Mouse (Mus musculus) G1E (cell line): ENCODE results near the gene Zfp672. TPM values are rescaled to one million over a fixed set of nuclear protein-coding genes. Genes with fewer than 3 reads are reported as not detected.
A peak's percentile ranks its signal among the peaks of the same experiment; 100 is the strongest.

Source experiments
- ATAC-seq: 2 replicates; pipeline ENCODE4 v1.8.0; 2016; ENCODE audit warnings: mild to moderate bottlenecking; ENCODE audit not compliant: insufficient number of reproducible peaks, poor library complexity, low FRiP score, severe bottlenecking; ENCODE audit errors: extremely low read depth
- DNase-seq: peaks from one replicate; pipeline ENCODE4 v3.0.0; 2012; ENCODE audit warnings: low spot score
- H3K27me3 ChIP-seq: 2 replicates; pipeline ENCODE4 v1.6.1; 2012; ENCODE audit warnings: mild to moderate bottlenecking, low read length, inconsistent platforms; ENCODE audit not compliant: insufficient read depth
- H3K36me3 ChIP-seq: replicated peaks from 2 replicates; pipeline ENCODE3; 2012; ENCODE audit warnings: mild to moderate bottlenecking, inconsistent platforms
- H3K4me1 ChIP-seq: 2 replicates; pipeline ENCODE4 v1.6.1; 2012; ENCODE audit warnings: low read depth, low read length, inconsistent platforms, mixed read lengths; ENCODE audit not compliant: insufficient read depth
- H3K4me3 ChIP-seq: 2 replicates; pipeline ENCODE4 v1.5.1; 2012; ENCODE audit warnings: low read depth, mild to moderate bottlenecking, inconsistent platforms, low read length, moderate library complexity, mixed read lengths
- H3K9me3 ChIP-seq: replicated peaks from 2 replicates; pipeline ENCODE4 v1.6.1; 2012; ENCODE audit warnings: inconsistent platforms
- CTCF ChIP-seq: IDR thresholded peaks from 2 replicates; pipeline ENCODE4 v1.5.1; 2012; ENCODE audit warnings: low read depth, low read length, inconsistent platforms, mixed read lengths
- GATA1 ChIP-seq: IDR thresholded peaks from 2 replicates; pipeline ENCODE4 v1.6.1; 2012; ENCODE audit warnings: borderline replicate concordance, low read length, inconsistent platforms, mixed read lengths
- GATA2 ChIP-seq: IDR thresholded peaks from 2 replicates; pipeline ENCODE4 v1.6.1; 2012; ENCODE audit warnings: low read depth, low read length, inconsistent platforms, borderline replicate concordance
- POLR2AphosphoS5 ChIP-seq: IDR thresholded peaks from 2 replicates; pipeline ENCODE4 v1.6.1; 2012; ENCODE audit warnings: low read depth, low read length, inconsistent platforms; ENCODE audit not compliant: insufficient replicate concordance
- TAL1 ChIP-seq: conservative IDR thresholded peaks from 2 replicates; pipeline ENCODE4 v1.6.1; 2012; ENCODE audit warnings: low read depth, low read length, inconsistent platforms, mixed read lengths
- polyA plus RNA-seq: library from polyadenylated mRNA; stranded (reverse); fragments of >175 nt; gene quantifications from 2 replicates; pipeline ENCODE4 v1.2.3, GENCODE M21; 2012
- total RNA-seq, 2 experiments: library from RNA; stranded (forward) in 1 of 2; stranded (reverse) in 1 of 2; fragments of 200-1000 nt in 1 of 2; fragments of >200 nt in 1 of 2; fragmentation: Nextera tagmentation in 1 of 2; gene quantifications; 2 replicates each; pipeline ENCODE4 v1.2.3; 2014 to 2017

The Zfp672 gene
- total and polyA plus RNA-seq, 3 experiments: 7.9 to 29.6 (median 27.1) TPM

GRCm38 (mm10) chr11:58331149-58331495 is 983 bp upstream of the Zfp672 start:
- Histone ChIP-seq H3K9me3 (no peaks in the 10 kb centered on the region), H3K27me3 (no peaks in the 10 kb centered on the region), H3K4me1 (peaks cover 54% of the 10 kb centered on the region), H3K36me3 (peaks cover 68% of the 10 kb centered on the region), H3K4me3 (peak overlapping the region; percentile 78)
- DNase-seq (no peak), ATAC-seq (no peak)
- TF ChIP-seq TAL1 (no peak), GATA1 (no peak), POLR2AphosphoS5 (no peak), GATA2 (no peak), CTCF (no peak)

- Histone ChIP-seq H3K27me3 (no peaks in the 10 kb centered on the region), H3K4me1 (peaks cover 55% of the 10 kb centered on the region), H3K9me3 (no peaks in the 10 kb centered on the region), H3K4me3 (peak overlapping the region; percentile 78), H3K36me3 (peaks cover 63% of the 10 kb centered on the region)
- peak; percentile 44 for DNase-seq
- ATAC-seq: no peak
- no peak for TF ChIP-seq GATA1
- TF ChIP-seq GATA2: no peak
- no peak for TF ChIP-seq POLR2AphosphoS5
- TF ChIP-seq CTCF: no peak
- TF ChIP-seq TAL1: no peak
Measured at GRCm38 (mm10) chr11:58329906-58330275, 248 bp downstream of the Zfp672 start.

- Histone ChIP-seq H3K4me1 (peaks cover 55% of the 10 kb centered on the region), H3K27me3 (no peaks in the 10 kb centered on the region), H3K36me3 (peaks cover 48% of the 10 kb centered on the region), H3K4me3 (no peak overlapping the region), H3K9me3 (no peaks in the 10 kb centered on the region)
- TF ChIP-seq CTCF (0 out of 2 replicates have a peak, but pooled peaks have one; percentile 29), TAL1 (no peak)
- DNase-seq (no peak), ATAC-seq (no peak)
Measured at GRCm38 (mm10) chr11:58326781-58327180, 3.4 kb downstream of the Zfp672 start.

GRCm38 (mm10) chr11:58324614-58325229 is 5.4 kb downstream of the Zfp672 start:
- H3K36me3 ChIP-seq: peaks cover 63% of the 10 kb centered on the region
- no peaks in the 10 kb centered on the region for H3K27me3 ChIP-seq
- peaks cover 53% of the 10 kb centered on the region for H3K4me1 ChIP-seq
- DNase-seq (no peak), ATAC-seq (no peak)
- no peak overlapping the region; the same call in 1 of the 2 replicates for H3K4me3 ChIP-seq
- H3K9me3 ChIP-seq: no peaks in the 10 kb centered on the region
- TF ChIP-seq CTCF (no peak), TAL1 (peak; percentile 61)

GRCm38 (mm10) chr11:58323570-58324340 is 6.4 kb downstream of the Zfp672 start:
- ATAC-seq (0 out of 2 replicates have a peak, but pooled peaks have one; percentile 9), DNase-seq (no peak)
- no peaks in the 10 kb centered on the region for H3K9me3 ChIP-seq
- peaks cover 46% of the 10 kb centered on the region for H3K4me1 ChIP-seq
- peak overlapping the region; percentile 87 for H3K4me3 ChIP-seq
- peaks cover 69% of the 10 kb centered on the region for H3K36me3 ChIP-seq
- no peak for TF ChIP-seq GATA2
- TF ChIP-seq POLR2AphosphoS5: no peak
- H3K27me3 ChIP-seq: no peaks in the 10 kb centered on the region

GRCm38 (mm10) chr11:58322824-58323569 is 7.1 kb downstream of the Zfp672 start:
- no peaks in the 10 kb centered on the region for H3K27me3 ChIP-seq
- peaks cover 71% of the 10 kb centered on the region for H3K36me3 ChIP-seq
- DNase-seq (peak; percentile 96), ATAC-seq (peak; percentile 93)
- peak overlapping the region; percentile 87 for H3K4me3 ChIP-seq
- no peaks in the 10 kb centered on the region for H3K9me3 ChIP-seq
- TF ChIP-seq GATA2 (no peak), POLR2AphosphoS5 (no peak), CTCF (no peak), TAL1 (no peak), GATA1 (no peak)
- H3K4me1 ChIP-seq: peaks cover 38% of the 10 kb centered on the region
